Mouse (Mus musculus) ES-E14 (cell line): ENCODE results near the gene 6430628N08Rik. TPM values are rescaled to one million over a fixed set of nuclear protein-coding genes. Genes with fewer than 3 reads are reported as not detected.

Source experiments
- DNase-seq: peaks from one replicate; pipeline ENCODE4 v3.0.0-alpha.2; 2013; ENCODE audit warnings: low read depth, low spot score
- H3K27ac ChIP-seq: 2 replicates; pipeline ENCODE4 v1.5.1; 2012; ENCODE audit warnings: low read depth, mild to moderate bottlenecking, low read length, moderate library complexity, mixed read lengths; ENCODE audit not compliant: poor library complexity, insufficient read depth, severe bottlenecking
- H3K36me3 ChIP-seq: 2 replicates; pipeline ENCODE4 v1.6.1; 2012; ENCODE audit warnings: mild to moderate bottlenecking, low read length, moderate library complexity, mixed read lengths; ENCODE audit not compliant: control insufficient read depth, poor library complexity, insufficient read depth, severe bottlenecking
- H3K4me1 ChIP-seq, 2 experiments: fragments of 150-350 bp in 1 of 2; sonication (generic) in 1 of 2; 2 replicates each; pipeline ENCODE4 v1.6.1; 2012; ENCODE audit warnings: low read length in 2 of 2, mild to moderate bottlenecking in 1 of 2, mixed read lengths in 1 of 2; ENCODE audit not compliant: control insufficient read depth in 2 of 2, insufficient read depth in 2 of 2, poor library complexity in 1 of 2
- H3K4me3 ChIP-seq, 2 experiments: fragments of 150-350 bp in 1 of 2; sonication (generic) in 1 of 2; 2 replicates each; pipeline ENCODE4 v1.5.1; 2012; ENCODE audit warnings: low read length in 2 of 2, low read depth in 1 of 2, mild to moderate bottlenecking in 1 of 2, mixed read lengths in 1 of 2; ENCODE audit not compliant: insufficient read depth in 1 of 2, poor library complexity in 1 of 2, severe bottlenecking in 1 of 2
- H3K9ac ChIP-seq: 2 replicates; pipeline ENCODE4 v1.6.1; 2012; ENCODE audit warnings: low read depth, mild to moderate bottlenecking, low read length, mixed read lengths; ENCODE audit not compliant: poor library complexity, insufficient read depth, severe bottlenecking
- H3K9me3 ChIP-seq: fragments of 150-350 bp; sonication (generic); 2 replicates; pipeline ENCODE4 v1.6.1; 2012; ENCODE audit warnings: low read depth, mild to moderate bottlenecking, low read length; ENCODE audit not compliant: control insufficient read depth, insufficient read depth
- CHD2 ChIP-seq: IDR thresholded peaks from 2 replicates; pipeline ENCODE4 v1.6.1; 2014; ENCODE audit warnings: mild to moderate bottlenecking, low read depth, low read length, inconsistent platforms
- HCFC1 ChIP-seq: IDR thresholded peaks from 2 replicates; pipeline ENCODE4 v1.6.1; 2012; ENCODE audit warnings: low read length, inconsistent platforms, borderline replicate concordance; ENCODE audit not compliant: insufficient read depth
- MAFK ChIP-seq: IDR thresholded peaks from 2 replicates; pipeline ENCODE4 v1.6.1; 2014; ENCODE audit warnings: mild to moderate bottlenecking, low read depth, low read length, inconsistent platforms; ENCODE audit not compliant: insufficient read depth
- ZC3H11A ChIP-seq: IDR thresholded peaks from 2 replicates; pipeline ENCODE4 v1.6.1; 2012; ENCODE audit warnings: low read depth, mild to moderate bottlenecking, inconsistent platforms, low read length, borderline replicate concordance
- ZNF384 ChIP-seq: IDR thresholded peaks from 2 replicates; pipeline ENCODE4 v1.6.1; 2012; ENCODE audit warnings: low read depth, low read length, inconsistent platforms
- in situ Hi-C, 2 experiments: fragments of 600-800 bp; cut with MboI; formaldehyde crosslinking; loops; one replicate each; pipeline ENCODE4 v1.15.1; 2025; ENCODE audit warnings: low sequenced_read_pairs in 2 of 2, inconsistent platforms in 1 of 2; ENCODE audit not compliant: unreplicated experiment in 2 of 2
- total RNA-seq: library from RNA; depleted of rRNA; stranded (reverse); fragments of 300-350 nt; gene quantifications from 2 replicates; pipeline ENCODE4 v1.2.3, GENCODE M21; 2012

The 6430628N08Rik gene
- total RNA-seq, 1 experiment: not detected

DNA sequence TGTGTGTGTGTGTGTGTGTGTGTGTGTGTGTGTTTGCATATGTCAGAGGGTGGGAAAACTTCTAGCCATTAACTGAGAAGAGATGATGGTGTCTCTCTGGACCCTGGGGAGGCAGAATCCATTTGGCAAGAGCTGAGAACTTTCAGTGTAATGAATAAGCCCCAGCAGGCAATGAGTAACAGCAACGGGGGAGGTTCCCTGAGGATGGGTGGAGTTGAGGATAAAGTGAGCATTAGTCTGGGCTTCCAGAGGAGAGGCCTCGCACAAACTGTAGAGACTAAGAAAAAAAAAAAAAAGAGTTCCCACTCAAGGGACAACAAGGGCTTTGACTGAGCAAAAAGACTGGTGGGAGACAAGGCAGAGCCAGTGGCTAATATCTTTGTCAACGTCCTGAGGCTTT lies 3.8 kb downstream of the 6430628N08Rik start:
- DNase-seq: peak; percentile 26
- H3K36me3 ChIP-seq: no peaks in the 10 kb centered on the region
- H3K27ac ChIP-seq: no peak overlapping the region
- H3K9ac ChIP-seq: no peak overlapping the region
- H3K4me3 ChIP-seq: no peak overlapping the region
- H3K9me3 ChIP-seq: no peaks in the 10 kb centered on the region
- in situ Hi-C loops: loop anchor here in 1 of 2 experiments (10.0 kb wide), 1 partner anchor 159 kb away; the partner anchor contains the start of gene Efcab14
- H3K4me1 ChIP-seq: peaks cover 0 to 4% of the 10 kb centered on the region in 2 experiments; a peak in 1 of 4 replicates
- no peak for TF ChIP-seq HCFC1
- TF ChIP-seq ZC3H11A: no peak
- no peak for TF ChIP-seq ZNF384
- TF ChIP-seq CHD2: no peak
- no peak for TF ChIP-seq MAFK

DNA sequence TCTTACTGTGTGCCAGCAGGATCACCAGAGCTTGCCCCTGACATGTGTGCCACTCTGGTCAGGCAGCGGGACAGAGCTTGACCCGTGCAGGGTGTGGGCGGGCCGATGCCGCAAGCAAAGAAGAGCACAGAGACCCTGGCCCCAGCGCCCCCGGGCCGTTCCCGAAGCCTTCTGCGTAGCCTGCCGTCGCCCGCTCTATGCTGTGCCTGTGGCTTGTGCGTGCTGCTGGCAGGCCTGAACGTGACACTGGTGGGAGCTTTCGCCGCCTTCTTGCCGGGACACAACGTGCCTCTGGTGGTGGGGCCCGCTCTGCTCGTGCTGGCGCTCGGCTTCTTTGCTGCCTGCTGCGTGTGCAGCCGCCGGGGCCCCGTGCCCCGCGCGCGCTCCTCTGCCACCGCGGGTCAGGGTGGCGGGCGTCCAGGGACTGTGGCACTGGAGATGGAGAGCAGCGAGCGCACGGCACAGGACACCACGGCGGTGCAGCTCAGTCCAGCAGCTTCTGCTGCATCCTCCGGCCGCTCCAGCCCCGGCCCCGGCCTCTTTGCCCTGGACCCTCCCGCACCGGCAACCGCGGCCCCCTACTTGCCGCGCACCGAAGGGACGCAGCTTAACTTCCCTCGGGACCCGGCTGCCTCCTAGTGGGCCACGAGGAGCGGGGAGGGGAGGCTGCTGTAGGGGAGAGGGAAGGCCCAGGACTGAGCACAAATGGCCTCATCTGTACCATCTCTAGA lies 7.6 kb downstream of the 6430628N08Rik start:
- no peak for TF ChIP-seq MAFK
- TF ChIP-seq CHD2: no peak
- TF ChIP-seq ZNF384: no peak
- no peak for TF ChIP-seq ZC3H11A
- no peak for TF ChIP-seq HCFC1
- Histone ChIP-seq H3K36me3 (no peaks in the 10 kb centered on the region), H3K4me1 (peaks cover 0 to 3% of the 10 kb centered on the region in 2 experiments; a peak in 1 of 4 replicates), H3K27ac (no peak overlapping the region), H3K9me3 (no peaks in the 10 kb centered on the region), H3K4me3 (peak overlapping the region; percentile 63 to 75), H3K9ac (peak overlapping the region; percentile 50)
- in situ Hi-C loops: loop anchor here in 1 of 2 experiments (10.0 kb wide), 1 partner anchor 163 kb away; the partner anchor contains the start of gene Efcab14
- peak; percentile 33 for DNase-seq

DNA sequence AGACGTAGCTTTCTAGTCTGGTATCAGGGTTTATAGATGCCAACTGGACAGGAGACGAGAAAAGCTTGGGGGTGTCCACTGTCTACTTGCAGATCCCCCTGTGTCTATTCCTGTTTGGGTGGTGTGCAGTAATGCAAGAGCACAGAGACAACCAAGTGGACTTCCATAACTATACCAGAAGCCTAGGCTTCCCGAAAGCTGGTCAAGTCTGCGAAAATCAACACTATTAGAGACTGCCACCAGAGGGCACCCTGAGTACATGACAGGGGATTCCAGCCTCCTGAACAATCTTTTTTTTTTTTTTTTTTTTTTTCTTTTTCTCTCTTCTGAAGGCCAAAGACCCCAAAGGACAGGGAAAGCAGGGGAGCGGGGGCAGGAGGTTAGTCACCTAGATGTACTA lies 12.4 kb downstream of the 6430628N08Rik start:
- Histone ChIP-seq H3K4me3 (no peak overlapping the region), H3K9me3 (no peaks in the 10 kb centered on the region), H3K4me1 (no peaks in the 10 kb centered on the region), H3K27ac (no peak overlapping the region), H3K9ac (no peak overlapping the region), H3K36me3 (no peaks in the 10 kb centered on the region)
- peak; percentile 98 for TF ChIP-seq ZNF384
- TF ChIP-seq ZC3H11A: peak; percentile 92
- TF ChIP-seq CHD2: no peak
- in situ Hi-C loops: loop anchor here in 1 of 2 experiments (10.0 kb wide), 1 partner anchor 82 kb away; no protein-coding TSS in a partner anchor
- peak; percentile 56 for DNase-seq

DNA sequence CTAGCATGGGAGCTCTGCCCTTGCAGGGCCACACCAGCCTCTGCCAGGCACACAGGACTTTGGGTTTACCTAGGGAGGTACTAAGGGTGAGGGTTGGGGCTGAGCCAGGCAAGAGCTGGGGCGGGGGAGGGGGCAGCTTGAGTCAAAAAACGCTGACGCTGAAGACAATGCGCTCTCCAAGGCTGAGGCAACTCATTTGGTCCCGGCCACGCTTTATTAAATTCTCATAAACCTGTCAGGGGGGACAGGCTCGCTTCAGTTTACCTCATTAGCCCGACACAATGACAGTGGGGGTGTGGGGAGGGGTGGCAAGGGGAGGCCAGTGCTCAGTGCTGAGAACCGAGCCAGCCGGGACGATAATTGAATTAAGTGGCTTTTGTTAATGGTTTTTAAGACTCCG lies 13.9 kb downstream of the 6430628N08Rik start:
- in situ Hi-C loops: loop anchor here in 1 of 2 experiments (10.0 kb wide), 1 partner anchor 80 kb away; no protein-coding TSS in a partner anchor

More for the DNA sequence above, 13.9 kb downstream of the 6430628N08Rik start:
- no peaks in the 10 kb centered on the region for H3K4me1 ChIP-seq
- no peak overlapping the region for H3K9ac ChIP-seq
- H3K9me3 ChIP-seq: no peaks in the 10 kb centered on the region
- no peaks in the 10 kb centered on the region for H3K36me3 ChIP-seq
- no peak overlapping the region for H3K27ac ChIP-seq
- DNase-seq: no peak
- TF ChIP-seq ZNF384 (no peak), CHD2 (no peak), ZC3H11A (no peak), HCFC1 (no peak), MAFK (no peak)
- no peak overlapping the region for H3K4me3 ChIP-seq
